Mouse (Mus musculus) CH12.LX (cell line): ENCODE measurements at regions not wholly inside any gene's neighbourhood (a gene's known extent, or its start where the extent isn't known, plus 50 kb on each side); places are given as distances from the start of the nearest gene placed in this dataset.

ENCODE experiments used
- DNase-seq: peaks from one replicate; pipeline ENCODE4 v3.0.0-alpha.2; 2013; ENCODE audit errors: extremely low read depth
- H3K27ac ChIP-seq: 2 replicates; pipeline ENCODE4 v1.5.1; 2012; ENCODE audit warnings: low read depth, mild to moderate bottlenecking, control low read depth, moderate library complexity; ENCODE audit not compliant: insufficient read depth
- H3K27me3 ChIP-seq: replicated peaks from 2 replicates; pipeline ENCODE3; 2012; ENCODE audit warnings: inconsistent platforms
- H3K36me3 ChIP-seq, 2 experiments: replicated peaks in 1 of 2; 2 replicates each; pipeline versions ENCODE3 to v1.6.1; 2012; ENCODE audit warnings: inconsistent platforms in 1 of 2, low read length in 1 of 2, mild to moderate bottlenecking in 1 of 2, mixed read lengths in 1 of 2, moderate library complexity in 1 of 2; ENCODE audit not compliant: control insufficient read depth in 1 of 2, insufficient read depth in 1 of 2
- H3K4me1 ChIP-seq, 2 experiments: 2 replicates each; pipeline ENCODE4 v1.6.1; 2012; ENCODE audit warnings: inconsistent platforms in 1 of 2, moderate library complexity in 1 of 2; ENCODE audit not compliant: insufficient read depth in 2 of 2, control insufficient read depth in 1 of 2
- H3K4me2 ChIP-seq: 2 replicates; pipeline ENCODE4 v1.6.1; 2012; ENCODE audit warnings: low read depth, mild to moderate bottlenecking, control low read depth; ENCODE audit not compliant: poor library complexity, insufficient read depth, severe bottlenecking
- H3K4me3 ChIP-seq, 3 experiments: fragments of 150-350 bp in 1 of 3; sonication (generic) in 1 of 3; replicated peaks in 1 of 3; 2 replicates each; pipeline versions ENCODE3 to v1.5.1; 2011 to 2012; ENCODE audit warnings: low read depth in 2 of 3, low read length in 2 of 3, mild to moderate bottlenecking in 2 of 3, moderate library complexity in 2 of 3, control low read depth in 1 of 3, improper control_type of control experiment in 1 of 3, inconsistent platforms in 1 of 3, mixed read lengths in 1 of 3; ENCODE audit not compliant: poor library complexity in 1 of 3
- H3K79me2 ChIP-seq: replicated peaks from 2 replicates; pipeline ENCODE4 v1.6.1; 2012; ENCODE audit warnings: mild to moderate bottlenecking, moderate library complexity; ENCODE audit not compliant: control insufficient read depth, poor library complexity, insufficient read depth, severe bottlenecking; ENCODE audit errors: extremely low read depth
- H3K9ac ChIP-seq: 2 replicates; pipeline ENCODE4 v1.6.1; 2012; ENCODE audit warnings: low read depth, mild to moderate bottlenecking, control low read depth, moderate library complexity; ENCODE audit not compliant: insufficient read depth
- H3K9me3 ChIP-seq: replicated peaks from 2 replicates; pipeline ENCODE3; 2012; ENCODE audit warnings: low read length, inconsistent platforms, mixed read lengths
- BHLHE40 ChIP-seq: IDR thresholded peaks from 2 replicates; pipeline ENCODE4 v1.6.1; 2011; ENCODE audit warnings: mild to moderate bottlenecking, low read depth, low read length, improper control_type of control experiment
- CHD2 ChIP-seq: IDR thresholded peaks from 2 replicates; pipeline ENCODE4 v1.6.1; 2011; ENCODE audit warnings: low read length, improper control_type of control experiment
- CTCF ChIP-seq, 2 experiments: IDR thresholded peaks in 1 of 2; conservative IDR thresholded peaks in 1 of 2; 2 replicates each; pipeline ENCODE4 v1.5.1; 2011 to 2012; ENCODE audit warnings: low read depth in 2 of 2, low read length in 2 of 2, improper control_type of control experiment in 1 of 2, inconsistent platforms in 1 of 2, mild to moderate bottlenecking in 1 of 2, moderate library complexity in 1 of 2
- E2F4 ChIP-seq: IDR thresholded peaks from 2 replicates; pipeline ENCODE4 v1.6.1; 2011; ENCODE audit warnings: low read depth, low read length, improper control_type of control experiment; ENCODE audit not compliant: insufficient replicate concordance
- EP300 ChIP-seq: IDR thresholded peaks from 2 replicates; pipeline ENCODE4 v1.6.1; 2011; ENCODE audit warnings: low read length, improper control_type of control experiment
- ETS1 ChIP-seq: conservative IDR thresholded peaks from 2 replicates; pipeline ENCODE4 v1.6.1; 2012; ENCODE audit warnings: low read depth, mild to moderate bottlenecking, inconsistent platforms, low read length, improper control_type of control experiment, moderate library complexity
- GABPA ChIP-seq: IDR thresholded peaks from 2 replicates; pipeline ENCODE4 v1.6.1; 2012; ENCODE audit warnings: low read depth, low read length, improper control_type of control experiment, inconsistent platforms; ENCODE audit not compliant: insufficient replicate concordance
- IRF4 ChIP-seq: IDR thresholded peaks from 2 replicates; pipeline ENCODE4 v1.6.1; 2014; ENCODE audit warnings: low read depth, mild to moderate bottlenecking, inconsistent platforms, low read length, improper control_type of control experiment
- MAFK ChIP-seq: IDR thresholded peaks from 2 replicates; pipeline ENCODE4 v1.6.1; 2011; ENCODE audit warnings: low read length, improper control_type of control experiment; ENCODE audit not compliant: insufficient replicate concordance
- MAX ChIP-seq: IDR thresholded peaks from 2 replicates; pipeline ENCODE4 v1.6.1; 2011; ENCODE audit warnings: low read length, improper control_type of control experiment
- MAZ ChIP-seq: IDR thresholded peaks from 2 replicates; pipeline ENCODE4 v1.6.1; 2012; ENCODE audit warnings: low read depth, mild to moderate bottlenecking, inconsistent platforms, low read length, improper control_type of control experiment, moderate library complexity
- MEF2A ChIP-seq: IDR thresholded peaks from 2 replicates; pipeline ENCODE4 v1.6.1; 2014; ENCODE audit warnings: low read depth, mild to moderate bottlenecking, inconsistent platforms, low read length, improper control_type of control experiment, borderline replicate concordance
- MYC ChIP-seq: IDR thresholded peaks from 2 replicates; pipeline ENCODE4 v1.6.1; 2011; ENCODE audit warnings: low read depth, mild to moderate bottlenecking, improper control_type of control experiment, low read length
- NELFE ChIP-seq: IDR thresholded peaks from 2 replicates; pipeline ENCODE4 v1.6.1; 2011; ENCODE audit warnings: low read depth, low read length, improper control_type of control experiment
- PAX5 ChIP-seq: IDR thresholded peaks from 2 replicates; pipeline ENCODE4 v1.6.1; 2012; ENCODE audit warnings: low read length, inconsistent platforms, mixed read lengths
- RAD21 ChIP-seq: IDR thresholded peaks from 2 replicates; pipeline ENCODE4 v1.6.1; 2011; ENCODE audit warnings: low read depth, mild to moderate bottlenecking, low read length, improper control_type of control experiment, moderate library complexity
- RCOR1 ChIP-seq: conservative IDR thresholded peaks from 2 replicates; pipeline ENCODE4 v1.6.1; 2012; ENCODE audit warnings: low read depth, mild to moderate bottlenecking, inconsistent platforms, low read length, improper control_type of control experiment
- SIN3A ChIP-seq: IDR thresholded peaks from 2 replicates; pipeline ENCODE4 v1.6.1; 2012; ENCODE audit warnings: low read length, improper control_type of control experiment, inconsistent platforms
- SMC3 ChIP-seq: IDR thresholded peaks from 2 replicates; pipeline ENCODE4 v1.6.1; 2011; ENCODE audit warnings: low read depth, low read length, improper control_type of control experiment
- TCF12 ChIP-seq: IDR thresholded peaks from 2 replicates; pipeline ENCODE4 v1.6.1; 2014; ENCODE audit warnings: low read depth, mild to moderate bottlenecking, inconsistent platforms, low read length, improper control_type of control experiment
- UBTF ChIP-seq: IDR thresholded peaks from 2 replicates; pipeline ENCODE4 v1.6.1; 2012; ENCODE audit warnings: low read depth, mild to moderate bottlenecking, inconsistent platforms, low read length, improper control_type of control experiment, moderate library complexity
- ZKSCAN1 ChIP-seq: IDR thresholded peaks from 2 replicates; pipeline ENCODE4 v1.6.1; 2012; ENCODE audit warnings: low read depth, inconsistent platforms, low read length, improper control_type of control experiment, borderline replicate concordance
- ZMIZ1 ChIP-seq: IDR thresholded peaks from 2 replicates; pipeline ENCODE4 v1.6.1; 2012; ENCODE audit warnings: low read depth, mild to moderate bottlenecking, inconsistent platforms, low read length, improper control_type of control experiment
- ZNF384 ChIP-seq: IDR thresholded peaks from 2 replicates; pipeline ENCODE4 v1.6.1; 2012; ENCODE audit warnings: low read depth, low read length, improper control_type of control experiment, inconsistent platforms
- dilution Hi-C: fragments of 300-500 bp; cut with MboI; formaldehyde crosslinking; loops from 2 replicates; pipeline ENCODE4 v1.14.3; 2020; ENCODE audit warnings: low sequenced_read_pairs; ENCODE audit not compliant: extremely low pct_unique_long_range_greater_than_20kb, extremely low pct_ligation_motif_present
- in situ Hi-C: fragments of 300-500 bp; cut with MboI; formaldehyde crosslinking; loops from 3 replicates; pipeline ENCODE4 v1.14.3; 2019; ENCODE audit warnings: low sequenced_read_pairs, low pct_ligation_motif_present, low pct_unique_long_range_greater_than_20kb, mixed read lengths

- Histone ChIP-seq H3K79me2 (no peaks in the 10 kb centered on the region), H3K27ac (no peak overlapping the region), H3K4me3 (no peak overlapping the region), H3K9ac (no peak overlapping the region), H3K27me3 (no peaks in the 10 kb centered on the region), H3K4me2 (no peak overlapping the region), H3K9me3 (no peaks in the 10 kb centered on the region), H3K36me3 (no peaks in the 10 kb centered on the region), H3K4me1 (0 out of 4 replicates have a peak, but pooled peaks cover 3 to 6% of the 10 kb centered on the region in 2 experiments)
- TF ChIP-seq E2F4 (no peak), BHLHE40 (no peak), RCOR1 (no peak), NELFE (no peak), EP300 (no peak)
- dilution Hi-C loops (no loop called here), in situ Hi-C loops (loop anchor here (25.0 kb wide), 1 partner anchor 251 kb away; no protein-coding TSS in a partner anchor)
- DNase-seq, result no peak
Observed at GRCm38 (mm10) chr1:181286146-181286545, 66.3 kb upstream of the Cnih3 start.

GRCm38 (mm10) chr1:181287166-181287565 is 65.3 kb upstream of the Cnih3 start:
- H3K9ac ChIP-seq, result no peak overlapping the region
- H3K79me2 ChIP-seq, result no peaks in the 10 kb centered on the region
- DNase-seq, result no peak
- no peak for TF ChIP-seq ZNF384
- TF ChIP-seq ZKSCAN1, result no peak
- TF ChIP-seq IRF4, result no peak
- TF ChIP-seq MEF2A, result no peak
- no peak for TF ChIP-seq TCF12
- TF ChIP-seq CTCF (conservative IDR thresholded peaks at IDR 0.05 in 1 of 2, IDR thresholded peaks at IDR 0.05 in 1 of 2; ENCODE audit: low read depth in 2 of 2, low read length in 2 of 2), result no peak
- TF ChIP-seq MAX, result no peak
- no peak for TF ChIP-seq MAFK
- TF ChIP-seq SMC3, result no peak
- TF ChIP-seq MYC, result no peak
- TF ChIP-seq MAZ, result no peak
- TF ChIP-seq EP300, result no peak
- no peak for TF ChIP-seq RAD21
- no peak for TF ChIP-seq ETS1
- no peak for TF ChIP-seq GABPA
- TF ChIP-seq SIN3A, result no peak
- no peak for TF ChIP-seq PAX5
- no peak for TF ChIP-seq ZMIZ1
- no peak for TF ChIP-seq UBTF
- no peak for TF ChIP-seq CHD2
- H3K36me3 ChIP-seq, result no peaks in the 10 kb centered on the region
- H3K4me2 ChIP-seq, result no peak overlapping the region
- in situ Hi-C loops, result loop anchor here (25.0 kb wide), 1 partner anchor 250 kb away; no protein-coding TSS in a partner anchor
- no peaks in the 10 kb centered on the region for H3K9me3 ChIP-seq
- H3K27ac ChIP-seq, result no peak overlapping the region
- no peak overlapping the region for H3K4me3 ChIP-seq
- 0 out of 4 replicates have a peak, but pooled peaks cover 3 to 6% of the 10 kb centered on the region in 2 experiments for H3K4me1 ChIP-seq
- H3K27me3 ChIP-seq, result no peaks in the 10 kb centered on the region
- dilution Hi-C loops, result no loop called here
